Mouse (Mus musculus) gastrocnemius, adult 18-20 months (tissue): ENCODE results near the gene Plk5. TPM values are rescaled to one million over a fixed set of nuclear protein-coding genes. Genes with fewer than 3 reads are reported as not detected.
"Not testable (repeated sequence)": the region's sequence is repeated elsewhere in the genome, so short reads cannot be mapped to it uniquely, and the experiment has no call there.

Source experiments
- DNase-seq: peaks from one replicate; pipeline ENCODE4 v3.0.0; 2021; ENCODE audit warnings: low spot score
- total RNA-seq, 2 experiments: library from RNA; stranded (reverse); gene quantifications; 2 replicates each; pipeline ENCODE4 v1.2.3; 2021

Gene Plk5
- total RNA-seq, 2 experiments from 2014 or later: 0.09 to 0.11 TPM

- no peak for DNase-seq
These were observed 25.4 kb upstream of the Plk5 start for GRCm38 (mm10) chr10:80330888-80331287.

- DNase-seq: no peak
These were observed 24.4 kb upstream of the Plk5 start for GRCm38 (mm10) chr10:80331636-80332524.

GRCm38 (mm10) chr10:80332525-80332989 is 23.7 kb upstream of the Plk5 start:
- no peak for DNase-seq

- no peak for DNase-seq
These were observed 20.0 kb upstream of the Plk5 start for GRCm38 (mm10) chr10:80336263-80336662.

GRCm38 (mm10) chr10:80339941-80340750 is 16.1 kb upstream of the Plk5 start:
- DNase-seq: peak; percentile 86

- DNase-seq: no peak
These were observed 15.2 kb upstream of the Plk5 start for GRCm38 (mm10) chr10:80341026-80341425.

- no peak for DNase-seq
These were observed 14.6 kb upstream of the Plk5 start for GRCm38 (mm10) chr10:80341491-80342304.

GRCm38 (mm10) chr10:80342305-80342748 is 13.9 kb upstream of the Plk5 start:
- no peak for DNase-seq

GRCm38 (mm10) chr10:80342749-80343424 is 13.4 kb upstream of the Plk5 start:
- DNase-seq: no peak

- no peak for DNase-seq
These were observed 12.8 kb upstream of the Plk5 start for GRCm38 (mm10) chr10:80343425-80343895.

GRCm38 (mm10) chr10:80344131-80344661 is 12.1 kb upstream of the Plk5 start:
- DNase-seq: peak; percentile 57

- no peak for DNase-seq
These were observed 11.1 kb upstream of the Plk5 start for GRCm38 (mm10) chr10:80345122-80345521.

- DNase-seq: not testable (repeated sequence)
These were observed 10.3 kb upstream of the Plk5 start for GRCm38 (mm10) chr10:80345929-80346328.

- peak; percentile 56 for DNase-seq
These were observed 8.7 kb upstream of the Plk5 start for GRCm38 (mm10) chr10:80347514-80347967.

GRCm38 (mm10) chr10:80348244-80348781 is 7.9 kb upstream of the Plk5 start, which contains the start of gene Adamtsl5:
Adamtsl5 (minus strand) TSS chr10:80348412.
- DNase-seq: peak; percentile 79

- no peak for DNase-seq
These were observed 7.3 kb upstream of the Plk5 start for GRCm38 (mm10) chr10:80348981-80349380.

GRCm38 (mm10) chr10:80350292-80350691 is 6.0 kb upstream of the Plk5 start:
- peak; percentile 89 for DNase-seq

- DNase-seq: no peak
These were observed 4.4 kb upstream of the Plk5 start for GRCm38 (mm10) chr10:80351896-80352295.

- no peak for DNase-seq
These were observed 3.5 kb upstream of the Plk5 start for GRCm38 (mm10) chr10:80352727-80353126.

- DNase-seq: no peak
These were observed 828 bp upstream of the Plk5 start for GRCm38 (mm10) chr10:80355431-80355830.
